Mouse (Mus musculus): Measurements from ENCODE around the gene Adcy2.

Gene Adcy2

GRCm38 (mm10) chr13:68960513-68960912 is 38.8 kb downstream of the Adcy2 start:
- DNase-seq: no peak

GRCm38 (mm10) chr13:68959406-68959805 is 39.9 kb downstream of the Adcy2 start:
- no peak for DNase-seq

- no peak for DNase-seq
These were observed 56.6 kb downstream of the Adcy2 start for GRCm38 (mm10) chr13:68942735-68943134.

- DNase-seq: no peak
These were observed 57.9 kb downstream of the Adcy2 start for GRCm38 (mm10) chr13:68941429-68941828.

GRCm38 (mm10) chr13:68932283-68932647 is 67.1 kb downstream of the Adcy2 start:
- no peak for DNase-seq

GRCm38 (mm10) chr13:68931602-68932282 is 67.6 kb downstream of the Adcy2 start:
- no peak for DNase-seq

GRCm38 (mm10) chr13:68928469-68928868 is 70.9 kb downstream of the Adcy2 start:
- no peak for DNase-seq

GRCm38 (mm10) chr13:68913666-68914288 is 85.6 kb downstream of the Adcy2 start:
- no peak for DNase-seq

GRCm38 (mm10) chr13:68906667-68907066 is 92.7 kb downstream of the Adcy2 start:
- no peak for DNase-seq

- no peak for DNase-seq
These were observed 96.6 kb downstream of the Adcy2 start for GRCm38 (mm10) chr13:68902708-68903107.

- no peak for DNase-seq
These were observed 109.3 kb downstream of the Adcy2 start for GRCm38 (mm10) chr13:68889929-68890593.

GRCm38 (mm10) chr13:68868776-68869175 is 130.6 kb downstream of the Adcy2 start:
- DNase-seq: no peak

GRCm38 (mm10) chr13:68867940-68868655 is 131.2 kb downstream of the Adcy2 start:
- no peak for DNase-seq

- no peak for DNase-seq
These were observed 139.3 kb downstream of the Adcy2 start for GRCm38 (mm10) chr13:68860036-68860435.

GRCm38 (mm10) chr13:68848265-68848664 is 151.1 kb downstream of the Adcy2 start:
- no peak for DNase-seq

- DNase-seq: no peak
These were observed 159.8 kb downstream of the Adcy2 start for GRCm38 (mm10) chr13:68839517-68839916.

GRCm38 (mm10) chr13:68836183-68836582 is 163.2 kb downstream of the Adcy2 start:
- no peak for DNase-seq

GRCm38 (mm10) chr13:68835424-68836045 is 163.8 kb downstream of the Adcy2 start:
- no peak for DNase-seq

- no peak for DNase-seq
These were observed 167.2 kb downstream of the Adcy2 start for GRCm38 (mm10) chr13:68832141-68832540.

GRCm38 (mm10) chr13:68830030-68830759 is 169.1 kb downstream of the Adcy2 start:
- DNase-seq: no peak

- DNase-seq: no peak
These were observed 170.9 kb downstream of the Adcy2 start for GRCm38 (mm10) chr13:68828441-68828840.

- DNase-seq: no peak
These were observed 172.9 kb downstream of the Adcy2 start for GRCm38 (mm10) chr13:68826461-68826860.
